Mouse (Mus musculus) neural tube, embryonic 12.5 days (tissue): ENCODE results near the gene Oprm1. TPM values are rescaled to one million over a fixed set of nuclear protein-coding genes. Genes with fewer than 3 reads are reported as not detected.
"Not testable (repeated sequence)": the region's sequence is repeated elsewhere in the genome, so short reads cannot be mapped to it uniquely, and the experiment has no call there.

ENCODE experiments used
- ATAC-seq: fragments of 200-750 bp; cut with Nextera tagmentation; 2 replicates; pipeline ENCODE4 v1.8.0; 2017; ENCODE audit warnings: low read depth, mild to moderate bottlenecking, moderate TSS enrichment, moderate library complexity; ENCODE audit not compliant: low FRiP score
- H3K27ac ChIP-seq: fragments of 300-500 bp; sonication (generic); 2 replicates; pipeline ENCODE4 v1.5.1; 2016
- H3K27me3 ChIP-seq: fragments of 300-500 bp; sonication (generic); replicated peaks from 2 replicates; pipeline ENCODE4 v1.6.1; 2016; ENCODE audit warnings: mild to moderate bottlenecking
- H3K36me3 ChIP-seq: fragments of 300-500 bp; sonication (generic); 2 replicates; pipeline ENCODE4 v1.6.1; 2016; ENCODE audit warnings: mild to moderate bottlenecking
- H3K4me1 ChIP-seq: fragments of 300-500 bp; sonication (generic); 2 replicates; pipeline ENCODE4 v1.6.1; 2016
- H3K4me2 ChIP-seq: fragments of 300-500 bp; sonication (generic); replicated peaks from 2 replicates; pipeline ENCODE4 v1.6.1; 2016; ENCODE audit warnings: mild to moderate bottlenecking
- H3K4me3 ChIP-seq: fragments of 300-500 bp; sonication (generic); 2 replicates; pipeline ENCODE4 v1.5.1; 2016
- H3K9ac ChIP-seq: fragments of 300-500 bp; sonication (generic); 2 replicates; pipeline ENCODE4 v1.6.1; 2016; ENCODE audit warnings: mild to moderate bottlenecking
- H3K9me3 ChIP-seq: fragments of 300-500 bp; sonication (generic); 2 replicates; pipeline ENCODE4 v1.6.1; 2016; ENCODE audit warnings: mild to moderate bottlenecking
- WGBS: fragments of 180-500 bp; shearing (Covaris S2); methylation state at CpG from one replicate; pipeline ENCODE4 v1.1.7; 2016; 5-methylcytosine and 5-hydroxymethylcytosine counted together
- polyA plus RNA-seq: library from polyadenylated mRNA; unstranded; fragments of >200 nt; fragmentation: Nextera tagmentation; extraction: Ambion mirVana; gene quantifications from 2 replicates; pipeline ENCODE4 v1.2.1, GENCODE M21; 2016

The Oprm1 gene
- polyA plus RNA-seq, 1 experiment from 2014 or later: 0.61 TPM

DNA sequence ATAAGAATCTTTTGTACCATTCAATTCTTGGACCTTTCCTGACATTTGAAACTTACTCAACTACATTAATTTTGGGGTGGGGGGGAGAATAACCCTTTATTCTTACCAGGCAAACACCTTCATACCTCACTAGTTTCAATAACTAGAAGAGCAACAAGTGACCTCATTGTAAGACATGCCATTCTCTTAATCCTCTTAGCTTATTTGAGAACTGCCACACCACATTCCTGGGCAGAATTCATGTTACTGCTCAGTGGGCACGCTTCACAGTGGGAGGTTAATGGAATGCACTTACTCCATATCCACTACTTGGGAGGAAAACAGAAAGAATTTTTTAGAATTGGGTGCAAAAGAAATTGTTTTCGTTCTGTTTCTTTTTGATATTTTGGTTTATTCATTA, 90.5 kb downstream of the Oprm1 start:
- Histone ChIP-seq H3K9me3 (no peaks in the 10 kb centered on the region), H3K27ac (no peak overlapping the region), H3K27me3 (no peaks in the 10 kb centered on the region), H3K4me3 (no peak overlapping the region), H3K9ac (no peak overlapping the region), H3K4me1 (no peaks in the 10 kb centered on the region), H3K4me2 (no peak overlapping the region), H3K36me3 (no peaks in the 10 kb centered on the region)
- 87% methylated on average over 2 of the region's 2 CpGs for WGBS
- ATAC-seq: no peak

- H3K4me2 ChIP-seq: no peak overlapping the region
- H3K4me1 ChIP-seq: no peaks in the 10 kb centered on the region
- no peaks in the 10 kb centered on the region for H3K36me3 ChIP-seq
- H3K27ac ChIP-seq: no peak overlapping the region
- no peak for ATAC-seq
- H3K27me3 ChIP-seq: no peaks in the 10 kb centered on the region
- H3K4me3 ChIP-seq: no peak overlapping the region
- no peaks in the 10 kb centered on the region for H3K9me3 ChIP-seq
- H3K9ac ChIP-seq: no peak overlapping the region
- WGBS: 74% methylated on average over 3 of the region's 3 CpGs
Observed at GRCm38 (mm10) chr10:6855812-6856211, 97.5 kb downstream of the Oprm1 start.

GRCm38 (mm10) chr10:6871418-6872072, 113.2 kb downstream of the Oprm1 start:
- Histone ChIP-seq H3K4me1 (no peaks in the 10 kb centered on the region), H3K9me3 (0 out of 2 replicates have a peak, but pooled peaks cover 4% of the 10 kb centered on the region), H3K36me3 (no peaks in the 10 kb centered on the region), H3K9ac (no peak overlapping the region), H3K4me3 (no peak overlapping the region), H3K4me2 (no peak overlapping the region), H3K27me3 (no peaks in the 10 kb centered on the region), H3K27ac (no peak overlapping the region)
- WGBS: 86% methylated on average over 7 of the region's 7 CpGs
- ATAC-seq: no peak

- no peak for ATAC-seq
- H3K36me3 ChIP-seq: no peaks in the 10 kb centered on the region
- no peak overlapping the region for H3K4me3 ChIP-seq
- H3K9ac ChIP-seq: no peak overlapping the region
- H3K4me2 ChIP-seq: no peak overlapping the region
- H3K4me1 ChIP-seq: no peaks in the 10 kb centered on the region
- 82% methylated on average over 1 of the region's 1 CpGs for WGBS
- H3K9me3 ChIP-seq: 0 out of 2 replicates have a peak, but pooled peaks cover 4% of the 10 kb centered on the region
- no peak overlapping the region for H3K27ac ChIP-seq
- no peaks in the 10 kb centered on the region for H3K27me3 ChIP-seq
Observed at GRCm38 (mm10) chr10:6873917-6874316, 115.6 kb downstream of the Oprm1 start.

DNA sequence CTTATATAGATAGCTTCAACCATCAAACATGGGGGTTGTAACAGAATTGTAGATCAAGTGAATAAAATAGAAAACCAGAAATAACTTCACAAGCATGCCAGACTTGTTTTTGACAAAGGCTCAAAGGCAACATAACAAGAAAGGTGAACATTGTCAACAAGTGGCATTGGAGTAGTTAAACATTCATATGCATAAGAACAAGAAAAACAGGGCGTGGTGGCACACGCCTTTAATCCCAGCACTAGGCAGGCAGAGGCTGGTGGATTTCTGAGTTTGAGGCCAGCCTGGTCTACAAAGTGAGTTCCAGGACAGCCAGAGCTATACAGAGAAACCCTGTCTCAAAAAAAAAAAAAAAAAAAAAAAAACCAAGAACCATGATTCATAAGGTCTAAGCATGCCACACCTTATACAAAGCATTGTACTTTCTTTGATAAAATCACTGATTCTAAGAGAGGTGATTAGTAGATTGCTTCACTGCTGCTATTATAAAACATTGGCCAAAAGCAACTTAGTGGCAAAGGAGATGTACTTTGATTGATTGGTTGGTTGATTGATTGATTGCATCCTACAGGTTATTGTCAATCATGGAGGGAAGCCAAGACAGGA, 120.1 kb downstream of the Oprm1 start:
- H3K4me1 ChIP-seq: no peaks in the 10 kb centered on the region
- H3K4me3 ChIP-seq: no peak overlapping the region
- WGBS: 92% methylated on average over 2 of the region's 2 CpGs
- no peak overlapping the region for H3K9ac ChIP-seq
- no peak overlapping the region for H3K27ac ChIP-seq
- no peak overlapping the region for H3K4me2 ChIP-seq
- ATAC-seq: no peak
- H3K36me3 ChIP-seq: no peaks in the 10 kb centered on the region
- H3K27me3 ChIP-seq: no peaks in the 10 kb centered on the region
- H3K9me3 ChIP-seq: no peaks in the 10 kb centered on the region

- WGBS: 82% methylated on average over 1 of the region's 1 CpGs
Observed at GRCm38 (mm10) chr10:6882041-6882440, 123.7 kb downstream of the Oprm1 start.

GRCm38 (mm10) chr10:6885460-6885859, 127.2 kb downstream of the Oprm1 start:
- no peak overlapping the region for H3K27ac ChIP-seq
- no peaks in the 10 kb centered on the region for H3K36me3 ChIP-seq
- H3K9me3 ChIP-seq: no peaks in the 10 kb centered on the region
- no peaks in the 10 kb centered on the region for H3K4me1 ChIP-seq
- H3K27me3 ChIP-seq: no peaks in the 10 kb centered on the region
- H3K4me2 ChIP-seq: no peak overlapping the region
- WGBS: 0% methylated on average over 1 of the region's 1 CpGs
- no peak for ATAC-seq
- H3K4me3 ChIP-seq: no peak overlapping the region
- H3K9ac ChIP-seq: no peak overlapping the region

More at GRCm38 (mm10) chr10:6882041-6882440, 123.7 kb downstream of the Oprm1 start:
- H3K27ac ChIP-seq, H3K27me3 ChIP-seq, H3K9ac ChIP-seq, H3K4me1 ChIP-seq, ATAC-seq, H3K36me3 ChIP-seq, H3K4me2 ChIP-seq, H3K9me3 ChIP-seq, H3K4me3 ChIP-seq: not testable (repeated sequence)

DNA sequence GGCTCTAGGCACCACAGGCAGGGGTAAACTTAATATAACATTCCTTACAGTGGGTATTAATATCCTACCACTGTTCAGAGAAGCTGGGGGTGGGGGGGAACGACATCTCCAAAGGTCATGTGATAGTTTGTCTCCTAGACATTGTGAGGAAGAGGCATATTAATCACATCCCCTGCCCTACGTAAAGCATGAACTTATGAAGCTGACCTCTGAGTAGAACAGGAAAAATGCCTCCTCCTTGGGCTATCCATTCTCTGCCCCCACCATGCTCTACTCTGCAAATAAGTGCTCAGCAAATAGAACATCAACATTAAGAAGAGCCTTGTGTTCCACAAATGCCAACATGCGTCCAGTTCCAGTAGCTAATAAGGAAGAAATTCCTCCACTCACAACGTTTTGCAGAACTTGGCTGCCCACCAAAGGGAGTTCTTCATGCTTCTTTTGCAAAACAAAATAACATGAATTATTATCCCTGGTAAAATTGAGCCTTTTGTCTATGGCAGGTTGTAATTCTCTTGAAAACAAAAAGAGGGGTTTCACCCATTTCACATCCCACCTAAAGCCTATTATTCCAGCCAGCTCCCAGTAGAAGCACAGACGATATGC, 131.4 kb downstream of the Oprm1 start:
- ATAC-seq: no peak
- no peak overlapping the region for H3K27ac ChIP-seq
- H3K9me3 ChIP-seq: no peaks in the 10 kb centered on the region
- H3K9ac ChIP-seq: no peak overlapping the region
- H3K4me1 ChIP-seq: no peaks in the 10 kb centered on the region
- no peaks in the 10 kb centered on the region for H3K36me3 ChIP-seq
- H3K4me3 ChIP-seq: no peak overlapping the region
- 48% methylated on average over 5 of the region's 5 CpGs for WGBS
- no peaks in the 10 kb centered on the region for H3K27me3 ChIP-seq
- no peak overlapping the region for H3K4me2 ChIP-seq

GRCm38 (mm10) chr10:6890348-6891009, 132.2 kb downstream of the Oprm1 start:
- H3K27me3 ChIP-seq: no peaks in the 10 kb centered on the region
- no peak overlapping the region for H3K27ac ChIP-seq
- H3K9me3 ChIP-seq: no peaks in the 10 kb centered on the region
- H3K4me3 ChIP-seq: no peak overlapping the region
- no peaks in the 10 kb centered on the region for H3K36me3 ChIP-seq
- no peak for ATAC-seq
- 74% methylated on average over 5 of the region's 5 CpGs for WGBS
- no peak overlapping the region for H3K4me2 ChIP-seq
- no peak overlapping the region for H3K9ac ChIP-seq
- no peaks in the 10 kb centered on the region for H3K4me1 ChIP-seq

DNA sequence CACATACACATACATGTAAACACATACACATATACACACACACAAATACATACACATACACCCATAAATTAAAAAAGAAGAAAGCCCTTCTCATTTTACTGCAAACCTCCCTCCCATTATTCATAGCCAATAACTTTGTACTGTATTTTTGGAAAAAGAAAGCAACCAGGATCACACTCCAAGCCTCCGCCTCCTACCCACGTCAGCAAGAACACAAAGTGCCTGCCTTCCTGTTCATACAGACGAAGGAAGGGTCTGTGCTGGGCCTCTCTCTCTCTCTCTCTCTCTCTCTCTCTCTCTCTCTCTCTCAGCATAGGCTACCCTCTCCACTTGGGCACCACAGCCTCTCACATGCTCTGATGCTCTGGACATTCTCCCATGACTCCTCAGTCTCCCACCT, 137.5 kb downstream of the Oprm1 start:
- H3K4me3 ChIP-seq: no peak overlapping the region
- H3K27me3 ChIP-seq: no peaks in the 10 kb centered on the region
- H3K4me2 ChIP-seq: no peak overlapping the region
- H3K36me3 ChIP-seq: no peaks in the 10 kb centered on the region
- 79% methylated on average over 3 of the region's 3 CpGs for WGBS
- no peak overlapping the region for H3K27ac ChIP-seq
- no peaks in the 10 kb centered on the region for H3K4me1 ChIP-seq
- H3K9ac ChIP-seq: no peak overlapping the region
- H3K9me3 ChIP-seq: no peaks in the 10 kb centered on the region
- ATAC-seq: no peak

DNA sequence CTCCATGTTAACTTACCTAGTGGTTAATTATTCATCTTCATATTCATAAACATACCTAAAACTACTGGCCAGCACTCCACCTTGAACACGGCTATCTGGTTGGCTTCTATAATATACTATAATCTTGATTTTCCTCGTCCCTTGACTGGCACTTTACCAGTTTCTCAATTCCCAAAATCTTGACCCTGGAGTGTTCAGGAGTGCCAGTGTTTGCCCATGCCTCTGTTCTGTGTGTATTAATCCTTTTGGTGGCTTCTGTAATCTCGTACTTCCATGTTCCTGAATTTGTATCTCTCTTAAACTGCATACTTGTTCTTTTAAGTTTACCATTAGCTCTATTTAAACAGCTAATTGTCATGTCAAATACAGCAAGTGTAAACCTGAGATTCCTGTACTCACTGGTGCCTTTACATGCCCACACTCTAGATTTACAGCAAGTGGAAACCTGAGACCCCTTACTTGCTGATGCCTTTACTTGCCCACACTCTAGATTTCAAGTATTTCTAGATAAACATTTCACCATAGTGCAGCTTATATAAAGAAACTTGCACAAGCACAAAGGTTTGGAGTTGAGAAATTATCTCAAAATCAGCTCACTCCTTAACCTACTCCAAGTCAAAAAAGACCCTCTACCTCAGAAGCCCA, 138.5 kb downstream of the Oprm1 start:
- 87% methylated on average over 3 of the region's 3 CpGs for WGBS
- H3K4me1 ChIP-seq: no peaks in the 10 kb centered on the region
- H3K4me2 ChIP-seq: no peak overlapping the region
- H3K4me3 ChIP-seq: no peak overlapping the region
- no peaks in the 10 kb centered on the region for H3K9me3 ChIP-seq
- no peak overlapping the region for H3K9ac ChIP-seq
- no peaks in the 10 kb centered on the region for H3K36me3 ChIP-seq
- no peak overlapping the region for H3K27ac ChIP-seq
- ATAC-seq: no peak
- H3K27me3 ChIP-seq: no peaks in the 10 kb centered on the region

DNA sequence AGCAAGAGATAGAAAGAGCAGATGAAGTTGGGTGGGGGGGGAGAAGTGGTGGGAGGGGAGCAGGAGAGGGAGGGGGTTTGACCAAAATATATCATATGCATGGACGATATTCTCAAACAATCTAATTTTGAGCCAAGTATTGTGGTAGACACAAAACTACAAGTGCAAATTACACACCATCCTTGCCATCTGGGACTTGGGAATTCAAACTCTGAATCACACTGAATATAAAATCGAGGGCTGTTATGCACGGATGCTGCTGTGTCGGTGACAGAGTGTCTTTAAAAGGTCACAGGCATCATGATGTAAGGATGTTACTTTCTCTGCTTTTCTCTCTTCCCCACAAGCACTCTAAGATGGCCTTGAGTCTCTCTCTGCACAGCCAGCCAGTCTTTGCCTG, 141.8 kb downstream of the Oprm1 start:
- no peak for ATAC-seq
- H3K36me3 ChIP-seq: no peaks in the 10 kb centered on the region
- no peaks in the 10 kb centered on the region for H3K27me3 ChIP-seq
- 89% methylated on average over 4 of the region's 4 CpGs for WGBS
- H3K9me3 ChIP-seq: no peaks in the 10 kb centered on the region
- H3K9ac ChIP-seq: no peak overlapping the region
- H3K27ac ChIP-seq: no peak overlapping the region
- H3K4me3 ChIP-seq: no peak overlapping the region
- no peak overlapping the region for H3K4me2 ChIP-seq
- no peaks in the 10 kb centered on the region for H3K4me1 ChIP-seq
